Mouse (Mus musculus): ENCODE results near the gene Nmb. TPM values are rescaled to one million over a fixed set of nuclear protein-coding genes. Genes with fewer than 3 reads are reported as not detected.
A peak's percentile ranks its signal among the peaks of the same experiment; 100 is the strongest.
"Not testable (repeated sequence)": the region's sequence is repeated elsewhere in the genome, so short reads cannot be mapped to it uniquely, and the experiment has no call there.

Gene Nmb
- polyA plus RNA-seq (2014; fragmentation: Nextera tagmentation; extraction: Ambion mirVana): 4.6 and 5.3 TPM in 2 replicates

GRCm38 (mm10) chr7:80904921-80905515 lies at the start of gene Nmb:
Gene Nmb, minus strand, starts transcription at chr7:80905076.
- H3K27ac ChIP-seq (replicated peaks in 1 of 2; ENCODE audit: control insufficient read depth in 1 of 2, insufficient read depth in 1 of 2, low read depth in 2 of 2, low read length in 2 of 2): no peak within 1 kb of the TSS
- ATAC-seq (ENCODE audit: insufficient number of reproducible peaks, insufficient read depth, low FRiP score, low read depth): no peak

GRCm38 (mm10) chr7:80954251-80954650 lies 49.4 kb upstream of the Nmb start:
- Histone ChIP-seq H3K9me3 (ENCODE audit: control insufficient read depth, low read length) (no peaks in the 10 kb centered on the region), H3K9ac (ENCODE audit: low read length) (no peak overlapping the region), H3K4me1 (ENCODE audit: control insufficient read depth in 2 of 2, insufficient read depth in 2 of 2, low read length in 2 of 2) (no peaks in the 10 kb centered on the region), H3K27ac (replicated peaks in 1 of 2; ENCODE audit: control insufficient read depth in 1 of 2, insufficient read depth in 1 of 2, low read depth in 2 of 2, low read length in 2 of 2) (no peak overlapping the region), H3K27me3 (ENCODE audit: control insufficient read depth, insufficient read depth, low read length) (no peaks in the 10 kb centered on the region), H3K36me3 (ENCODE audit: control insufficient read depth, insufficient read depth, low read length) (no peaks in the 10 kb centered on the region), H3K4me2 (ENCODE audit: low read length) (no peak overlapping the region), H3K4me3 (ENCODE audit: control insufficient read depth in 1 of 2, insufficient read depth in 1 of 2, low read depth in 1 of 2, low read length in 2 of 2) (no peak overlapping the region)
- WGBS: 78% methylated on average over 2 of the region's 2 CpGs
- no peak for ATAC-seq (ENCODE audit: insufficient number of reproducible peaks, insufficient read depth, low FRiP score, low read depth)

More at GRCm38 (mm10) chr7:80904921-80905515, at the start of gene Nmb:
- Histone ChIP-seq H3K9me3 (ENCODE audit: control insufficient read depth, low read length) (no peaks in the 10 kb centered on the region), H3K9ac (ENCODE audit: low read length) (peak within 1 kb of the TSS; percentile 68), H3K4me3 (ENCODE audit: control insufficient read depth in 1 of 2, insufficient read depth in 1 of 2, low read depth in 1 of 2, low read length in 2 of 2) (peak within 1 kb of the TSS; percentile 45 to 55), H3K27me3 (ENCODE audit: control insufficient read depth, insufficient read depth, low read length) (no peaks in the 10 kb centered on the region), H3K4me2 (ENCODE audit: low read length) (peak within 1 kb of the TSS; percentile 79), H3K36me3 (ENCODE audit: control insufficient read depth, insufficient read depth, low read length) (peaks cover 10% of the 10 kb centered on the region; the same call in 1 of the 2 replicates), H3K4me1 (ENCODE audit: control insufficient read depth in 2 of 2, insufficient read depth in 2 of 2, low read length in 2 of 2) (peaks cover 13 to 16% of the 10 kb centered on the region in 2 experiments)
- 3% methylated on average over 19 of the region's 19 CpGs for WGBS

- H3K36me3 ChIP-seq (ENCODE audit: control insufficient read depth, insufficient read depth, low read length): no peaks in the 10 kb centered on the region
- H3K27me3 ChIP-seq (ENCODE audit: control insufficient read depth, insufficient read depth, low read length): no peaks in the 10 kb centered on the region
- H3K9ac ChIP-seq (ENCODE audit: low read length): no peak overlapping the region
- H3K9me3 ChIP-seq (ENCODE audit: control insufficient read depth, low read length): no peaks in the 10 kb centered on the region
- WGBS: 55% methylated on average over 3 of the region's 3 CpGs
- H3K4me1 ChIP-seq (ENCODE audit: control insufficient read depth in 2 of 2, insufficient read depth in 2 of 2, low read length in 2 of 2): no peaks in the 10 kb centered on the region
- no peak for ATAC-seq (ENCODE audit: insufficient number of reproducible peaks, insufficient read depth, low FRiP score, low read depth)
- H3K4me2 ChIP-seq (ENCODE audit: low read length): no peak overlapping the region
- no peak overlapping the region for H3K27ac ChIP-seq (replicated peaks in 1 of 2; ENCODE audit: control insufficient read depth in 1 of 2, insufficient read depth in 1 of 2, low read depth in 2 of 2, low read length in 2 of 2)
- H3K4me3 ChIP-seq (ENCODE audit: control insufficient read depth in 1 of 2, insufficient read depth in 1 of 2, low read depth in 1 of 2, low read length in 2 of 2): no peak overlapping the region
Observed at GRCm38 (mm10) chr7:80952140-80952539, 47.3 kb upstream of the Nmb start.

GRCm38 (mm10) chr7:80951461-80951860 lies 46.6 kb upstream of the Nmb start:
- no peak overlapping the region for H3K27ac ChIP-seq (replicated peaks in 1 of 2; ENCODE audit: control insufficient read depth in 1 of 2, insufficient read depth in 1 of 2, low read depth in 2 of 2, low read length in 2 of 2)
- 84% methylated on average over 4 of the region's 4 CpGs for WGBS
- H3K9ac ChIP-seq (ENCODE audit: low read length): no peak overlapping the region
- no peaks in the 10 kb centered on the region for H3K36me3 ChIP-seq (ENCODE audit: control insufficient read depth, insufficient read depth, low read length)
- no peak overlapping the region for H3K4me3 ChIP-seq (ENCODE audit: control insufficient read depth in 1 of 2, insufficient read depth in 1 of 2, low read depth in 1 of 2, low read length in 2 of 2)
- H3K4me2 ChIP-seq (ENCODE audit: low read length): no peak overlapping the region
- no peak for ATAC-seq (ENCODE audit: insufficient number of reproducible peaks, insufficient read depth, low FRiP score, low read depth)
- no peaks in the 10 kb centered on the region for H3K27me3 ChIP-seq (ENCODE audit: control insufficient read depth, insufficient read depth, low read length)
- H3K4me1 ChIP-seq (ENCODE audit: control insufficient read depth in 2 of 2, insufficient read depth in 2 of 2, low read length in 2 of 2): peaks cover 0 to 5% of the 10 kb centered on the region in 2 experiments; a peak in 2 of 4 replicates
- no peaks in the 10 kb centered on the region for H3K9me3 ChIP-seq (ENCODE audit: control insufficient read depth, low read length)

- peak; percentile 97 for ATAC-seq (ENCODE audit: insufficient number of reproducible peaks, insufficient read depth, low FRiP score, low read depth)
- Histone ChIP-seq H3K4me2 (ENCODE audit: low read length) (peak within 1 kb of the TSS; percentile 88), H3K36me3 (ENCODE audit: control insufficient read depth, insufficient read depth, low read length) (peaks cover 6% of the 10 kb centered on the region; the same call in 1 of the 2 replicates), H3K9me3 (ENCODE audit: control insufficient read depth, low read length) (no peaks in the 10 kb centered on the region), H3K4me3 (ENCODE audit: control insufficient read depth in 1 of 2, insufficient read depth in 1 of 2, low read depth in 1 of 2, low read length in 2 of 2) (peak within 1 kb of the TSS; percentile 87 to 95), H3K9ac (ENCODE audit: low read length) (peak within 1 kb of the TSS; percentile 94), H3K27me3 (ENCODE audit: control insufficient read depth, insufficient read depth, low read length) (no peaks in the 10 kb centered on the region), H3K4me1 (ENCODE audit: control insufficient read depth in 2 of 2, insufficient read depth in 2 of 2, low read length in 2 of 2) (peaks cover 2 to 10% of the 10 kb centered on the region in 2 experiments; a peak in 3 of 4 replicates), H3K27ac (replicated peaks in 1 of 2; ENCODE audit: control insufficient read depth in 1 of 2, insufficient read depth in 1 of 2, low read depth in 2 of 2, low read length in 2 of 2) (peak within 1 kb of the TSS; percentile 97 to 98)
- 2% methylated on average over 44 of the region's 44 CpGs for WGBS
Observed at GRCm38 (mm10) chr7:80947445-80948350, 42.8 kb upstream of the Nmb start, which contains the start of gene Sec11a. Gene Sec11a, minus strand, starts transcription at chr7:80947780.

- H3K27me3 ChIP-seq (ENCODE audit: control insufficient read depth, insufficient read depth, low read length): no peaks in the 10 kb centered on the region
- no peak overlapping the region for H3K4me3 ChIP-seq (ENCODE audit: control insufficient read depth in 1 of 2, insufficient read depth in 1 of 2, low read depth in 1 of 2, low read length in 2 of 2)
- 93% methylated on average over 4 of the region's 4 CpGs for WGBS
- no peak overlapping the region for H3K27ac ChIP-seq (replicated peaks in 1 of 2; ENCODE audit: control insufficient read depth in 1 of 2, insufficient read depth in 1 of 2, low read depth in 2 of 2, low read length in 2 of 2)
- H3K4me2 ChIP-seq (ENCODE audit: low read length): no peak overlapping the region
- no peak overlapping the region for H3K9ac ChIP-seq (ENCODE audit: low read length)
- no peak for ATAC-seq (ENCODE audit: insufficient number of reproducible peaks, insufficient read depth, low FRiP score, low read depth)
- H3K9me3 ChIP-seq (ENCODE audit: control insufficient read depth, low read length): no peaks in the 10 kb centered on the region
- H3K4me1 ChIP-seq (ENCODE audit: control insufficient read depth in 2 of 2, insufficient read depth in 2 of 2, low read length in 2 of 2): no peaks in the 10 kb centered on the region
- H3K36me3 ChIP-seq (ENCODE audit: control insufficient read depth, insufficient read depth, low read length): peaks cover 6% of the 10 kb centered on the region
Observed at GRCm38 (mm10) chr7:80939808-80940207, 34.9 kb upstream of the Nmb start.

- not testable (repeated sequence) for ATAC-seq (ENCODE audit: insufficient number of reproducible peaks, insufficient read depth, low FRiP score, low read depth); H3K9ac ChIP-seq (ENCODE audit: low read length); H3K4me3 ChIP-seq (ENCODE audit: control insufficient read depth in 1 of 2, insufficient read depth in 1 of 2, low read depth in 1 of 2, low read length in 2 of 2); H3K27ac ChIP-seq (replicated peaks in 1 of 2; ENCODE audit: control insufficient read depth in 1 of 2, insufficient read depth in 1 of 2, low read depth in 2 of 2, low read length in 2 of 2); H3K4me2 ChIP-seq (ENCODE audit: low read length); H3K4me1 ChIP-seq (ENCODE audit: control insufficient read depth in 2 of 2, insufficient read depth in 2 of 2, low read length in 2 of 2); H3K9me3 ChIP-seq (ENCODE audit: control insufficient read depth, low read length); H3K27me3 ChIP-seq (ENCODE audit: control insufficient read depth, insufficient read depth, low read length)
- peaks cover 30% of the 10 kb centered on the region for H3K36me3 ChIP-seq (ENCODE audit: control insufficient read depth, insufficient read depth, low read length)
Observed at GRCm38 (mm10) chr7:80937304-80937666, 32.4 kb upstream of the Nmb start.

All from heart, embryonic 14.5 days (tissue).